In genomic region chr10:41889566-41889965, GRCm38 (mm10) we compare ENCODE assay signal across 17 mouse cellular contexts.
DNase-seq lines count a peak whose midpoint lies in the region; ATAC-seq and TF ChIP-seq lines count a peak whose summit lies in the region.
"Had no signal": no experiment of that assay in that cellular context is flagged by ENCODE, and none has a peak within 500 bp of the region (broad histone marks: within the 10 kb centered on the region; RNA-seq: fewer than 3 reads in every experiment).

No protein-coding gene starts in this region.

- no peaks in the 10 kb centered on the region for H3K9me3 ChIP-seq in forebrain, embryonic 13.5 days (replicated peaks)
- no peaks in the 10 kb centered on the region for H3K9me3 ChIP-seq in forebrain, embryonic 12.5 days
- no peaks in the 10 kb centered on the region for H3K9me3 ChIP-seq in heart, embryonic 16.5 days (replicated peaks; ENCODE audit: control insufficient read depth, low read length)
- H3K9me3 ChIP-seq: embryonic facial prominence, embryonic 13.5 days; hindbrain, embryonic 15.5 days; limb, embryonic 10.5 days had no signal

- WGBS in forebrain, embryonic 13.5 days, result 58% methylated on average over 5 of the region's 5 CpGs
- WGBS in forebrain, embryonic 12.5 days, result 63% methylated on average over 5 of the region's 5 CpGs
- WGBS in bone marrow, adult 2 months, result 23% methylated on average over 5 of the region's 5 CpGs
- 39% methylated on average over 5 of the region's 5 CpGs for WGBS in heart, embryonic 16.5 days

- H3K9ac ChIP-seq in forebrain, embryonic 13.5 days, result no peak overlapping the region
- H3K9ac ChIP-seq in forebrain, embryonic 12.5 days, result no peak overlapping the region
- peak overlapping the region; percentile 25; the same call in 1 of the 2 replicates for H3K9ac ChIP-seq in heart, embryonic 16.5 days (ENCODE audit: low read length)
- H3K9ac ChIP-seq: embryonic facial prominence, embryonic 13.5 days; hindbrain, embryonic 15.5 days had no signal

- H3K36me3 ChIP-seq in forebrain, embryonic 13.5 days (ENCODE audit: poor library complexity, severe bottlenecking), result no peaks in the 10 kb centered on the region
- H3K36me3 ChIP-seq in forebrain, embryonic 12.5 days (replicated peaks), result no peaks in the 10 kb centered on the region
- no peaks in the 10 kb centered on the region for H3K36me3 ChIP-seq in heart, embryonic 16.5 days (ENCODE audit: control insufficient read depth, insufficient read depth)
- H3K36me3 ChIP-seq: embryonic facial prominence, embryonic 13.5 days; hindbrain, embryonic 15.5 days; limb, embryonic 10.5 days had no signal

- peak overlapping the region; percentile 28; the same call in 1 of the 2 replicates for H3K4me2 ChIP-seq in forebrain, embryonic 13.5 days
- no peak overlapping the region for H3K4me2 ChIP-seq in forebrain, embryonic 12.5 days
- H3K4me2 ChIP-seq in heart, embryonic 16.5 days (ENCODE audit: low read depth, low read length), result peak overlapping the region; percentile 36; the same call in 1 of the 2 replicates
- H3K4me2 ChIP-seq: hindbrain, embryonic 15.5 days had no signal

- no peak for TF ChIP-seq CTCF in layer of hippocampus, adult 2 months (conservative IDR thresholded peaks at IDR 0.05)
- TF ChIP-seq CTCF in bone marrow, adult 2 months (IDR thresholded peaks at IDR 0.05; ENCODE audit: control insufficient read depth, insufficient read depth, low read length), result no peak

- DNase-seq in layer of hippocampus, adult 2 months (ENCODE audit: low spot score in 2 of 2), result no peak
- DNase-seq in layer of hippocampus, postnatal 10 days (ENCODE audit: low spot score in 2 of 2), result no peak
- DNase-seq in right cerebral cortex, postnatal 36 days (ENCODE audit: low spot score in 2 of 2), result no peak
- DNase-seq: adrenal gland, postnatal 36 days; cerebellum, adult 18-20 months; kidney, adult 9 months; lung, postnatal 14 days; thymus, postnatal 14 days had no signal

- no peak for ATAC-seq in forebrain, embryonic 13.5 days
- no peak for ATAC-seq in forebrain, embryonic 12.5 days (ENCODE audit: low FRiP score)
- no peak for ATAC-seq in heart, embryonic 16.5 days (replicated peaks; ENCODE audit: extremely low read depth, insufficient read depth, low FRiP score)
- no peak for ATAC-seq in frontal cortex, adult (ENCODE audit: low TSS enrichment)
- ATAC-seq: midbrain, embryonic 16.5 days had no signal

- H3K27me3 ChIP-seq in forebrain, embryonic 13.5 days, result no peaks in the 10 kb centered on the region
- H3K27me3 ChIP-seq in forebrain, embryonic 12.5 days, result no peaks in the 10 kb centered on the region
- H3K27me3 ChIP-seq in heart, embryonic 16.5 days (ENCODE audit: control insufficient read depth, insufficient read depth, low read length), result no peaks in the 10 kb centered on the region
- H3K27me3 ChIP-seq: embryonic facial prominence, embryonic 13.5 days; hindbrain, embryonic 15.5 days had no signal

- H3K4me3 ChIP-seq in forebrain, embryonic 13.5 days, result no peak overlapping the region
- H3K4me3 ChIP-seq in forebrain, embryonic 12.5 days (replicated peaks), result no peak overlapping the region
- peak overlapping the region; percentile 43 for H3K4me3 ChIP-seq in layer of hippocampus, adult 2 months
- peak overlapping the region; percentile 62 for H3K4me3 ChIP-seq in bone marrow, adult 2 months (replicated peaks; ENCODE audit: control insufficient read depth, low read depth, low read length)
- H3K4me3 ChIP-seq in heart, embryonic 16.5 days (ENCODE audit: low read length), result peak overlapping the region; percentile 10; the same call in 1 of the 2 replicates
- H3K4me3 ChIP-seq: embryonic facial prominence, embryonic 13.5 days; hindbrain, embryonic 15.5 days; limb, embryonic 10.5 days had no signal

- H3K4me1 ChIP-seq in forebrain, embryonic 13.5 days, result peaks cover 36% of the 10 kb centered on the region
- H3K4me1 ChIP-seq in forebrain, embryonic 12.5 days, result peaks cover 19% of the 10 kb centered on the region
- peaks cover 4% of the 10 kb centered on the region for H3K4me1 ChIP-seq in bone marrow, adult 2 months (ENCODE audit: control insufficient read depth, insufficient read depth, low read length)
- peaks cover 41% of the 10 kb centered on the region for H3K4me1 ChIP-seq in heart, embryonic 16.5 days (ENCODE audit: control insufficient read depth, insufficient read depth, low read length)

- no peak for TF ChIP-seq POLR2A in bone marrow, adult 2 months (IDR thresholded peaks at IDR 0.05; ENCODE audit: borderline replicate concordance, control insufficient read depth, low read depth, low read length)

- no peak overlapping the region for H3K27ac ChIP-seq in forebrain, embryonic 13.5 days
- no peak overlapping the region for H3K27ac ChIP-seq in forebrain, embryonic 12.5 days
- H3K27ac ChIP-seq in layer of hippocampus, adult 2 months, result peak overlapping the region; percentile 56
- no peak overlapping the region for H3K27ac ChIP-seq in bone marrow, adult 2 months (ENCODE audit: control insufficient read depth, insufficient read depth, low read depth, low read length, poor library complexity)
- H3K27ac ChIP-seq in heart, embryonic 16.5 days (ENCODE audit: low read length), result peak overlapping the region; percentile 27; the same call in 1 of the 2 replicates
- H3K27ac ChIP-seq: embryonic facial prominence, embryonic 13.5 days; hindbrain, embryonic 15.5 days; limb, embryonic 10.5 days had no signal

Comparison
In these comparisons a context has a peak if more than half of its experiments do, and no peak if none do; other contexts are left out.
1. H3K27ac ChIP-seq: peak in layer of hippocampus, adult 2 months (single experiment) and heart, embryonic 16.5 days (single experiment); none in forebrain, embryonic 13.5 days (single experiment), forebrain, embryonic 12.5 days (single experiment) and bone marrow, adult 2 months (single experiment).
2. H3K4me3 ChIP-seq: peak in layer of hippocampus, adult 2 months (single experiment), bone marrow, adult 2 months (single experiment) and heart, embryonic 16.5 days (single experiment); none in forebrain, embryonic 13.5 days (single experiment) and forebrain, embryonic 12.5 days (single experiment).